Mouse (Mus musculus): ENCODE data around the gene Lima1. TPM values are rescaled to one million over a fixed set of nuclear protein-coding genes. Genes with fewer than 3 reads are reported as not detected.

Gene Lima1
- polyA plus RNA-seq, 1 experiment from 2014 or later: 10.6 TPM

DNA sequence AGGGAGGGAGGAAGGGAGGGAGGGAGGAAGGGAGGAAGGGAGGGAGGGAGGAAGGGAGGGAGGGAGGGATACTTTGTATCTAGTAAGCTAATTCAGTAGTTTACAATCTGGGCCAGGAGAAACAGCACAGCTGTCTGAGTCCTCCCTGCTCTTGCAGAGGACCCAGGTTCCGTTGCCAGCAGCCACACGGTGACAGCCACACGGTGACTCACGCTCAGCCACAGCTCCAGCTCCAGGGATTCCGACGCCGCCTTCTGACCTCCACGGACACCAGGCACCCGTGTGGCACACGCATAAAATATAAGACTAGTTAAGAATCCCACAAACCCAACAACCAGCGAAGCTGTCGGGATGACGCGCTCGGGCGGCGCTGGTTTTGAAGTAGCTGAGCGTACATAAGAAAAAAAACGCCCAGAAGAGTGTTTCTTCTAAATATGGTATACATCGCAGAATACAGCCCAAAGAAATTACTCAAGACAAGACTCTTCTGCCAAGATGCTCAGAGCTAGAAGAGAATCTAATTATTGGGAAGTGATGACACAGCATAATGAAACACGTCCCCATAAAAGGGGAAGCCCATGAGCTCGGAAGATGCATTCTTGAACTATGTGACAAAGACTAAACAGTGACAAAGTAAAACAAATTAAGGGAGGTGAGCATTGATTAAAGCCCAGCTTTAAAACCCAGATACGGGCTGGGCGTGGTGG, 60.5 kb downstream of the Lima1 start:
- no peak overlapping the region for H3K9ac ChIP-seq
- H3K27ac ChIP-seq: no peak overlapping the region
- H3K4me1 ChIP-seq: peaks cover 3% of the 10 kb centered on the region; the same call in 1 of the 2 replicates
- 78% methylated on average over 24 of the region's 24 CpGs for WGBS (ENCODE audit: insufficient replicate concordance)
- no peak for ATAC-seq
- no peaks in the 10 kb centered on the region for H3K27me3 ChIP-seq (replicated peaks)
- no peaks in the 10 kb centered on the region for H3K9me3 ChIP-seq (replicated peaks)
- no peak overlapping the region for H3K4me2 ChIP-seq
- peaks cover 15% of the 10 kb centered on the region for H3K36me3 ChIP-seq
- H3K4me3 ChIP-seq: no peak overlapping the region

GRCm38 (mm10) chr15:99813639-99814038, 61.6 kb downstream of the Lima1 start:
- WGBS (ENCODE audit: insufficient replicate concordance): 77% methylated on average over 6 of the region's 6 CpGs
- no peak overlapping the region for H3K9ac ChIP-seq
- H3K27me3 ChIP-seq (replicated peaks): no peaks in the 10 kb centered on the region
- H3K9me3 ChIP-seq (replicated peaks): no peaks in the 10 kb centered on the region
- no peak overlapping the region for H3K4me2 ChIP-seq
- no peak overlapping the region for H3K4me3 ChIP-seq
- no peak overlapping the region for H3K27ac ChIP-seq
- ATAC-seq: no peak
- H3K4me1 ChIP-seq: peaks cover 3% of the 10 kb centered on the region; the same call in 1 of the 2 replicates
- H3K36me3 ChIP-seq: peaks cover 15% of the 10 kb centered on the region

DNA sequence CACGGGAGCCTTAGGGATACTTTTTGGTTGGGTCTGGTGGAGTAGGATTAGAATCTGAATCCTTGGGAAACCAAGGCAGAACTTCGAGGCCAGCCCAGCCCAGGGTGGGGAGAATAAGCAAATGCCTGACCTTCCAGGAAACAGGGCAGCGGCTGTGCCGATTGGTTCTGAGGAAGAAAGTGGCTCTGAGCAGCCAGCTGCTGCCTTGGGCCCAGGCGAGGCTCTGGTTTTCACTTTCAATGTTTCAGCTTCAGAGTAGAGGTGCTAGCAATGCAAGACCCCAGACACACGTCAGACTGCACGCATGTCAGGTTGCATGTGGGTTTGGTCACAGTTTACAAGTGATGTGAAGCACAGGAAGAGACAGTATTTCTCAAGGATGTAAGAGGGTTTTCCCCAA, 63.2 kb downstream of the Lima1 start:
- H3K27ac ChIP-seq: no peak overlapping the region
- no peak overlapping the region for H3K9ac ChIP-seq
- H3K27me3 ChIP-seq (replicated peaks): no peaks in the 10 kb centered on the region
- H3K4me1 ChIP-seq: peaks cover 3% of the 10 kb centered on the region; the same call in 1 of the 2 replicates
- H3K4me2 ChIP-seq: no peak overlapping the region
- no peaks in the 10 kb centered on the region for H3K9me3 ChIP-seq (replicated peaks)
- H3K36me3 ChIP-seq: peaks cover 15% of the 10 kb centered on the region
- 63% methylated on average over 7 of the region's 7 CpGs for WGBS (ENCODE audit: insufficient replicate concordance)
- ATAC-seq: no peak
- no peak overlapping the region for H3K4me3 ChIP-seq

GRCm38 (mm10) chr15:99807776-99808735, 67.2 kb downstream of the Lima1 start:
- Histone ChIP-seq H3K9me3 (replicated peaks) (no peaks in the 10 kb centered on the region), H3K4me2 (no peak overlapping the region), H3K4me1 (peaks cover 10% of the 10 kb centered on the region), H3K36me3 (peaks cover 14% of the 10 kb centered on the region), H3K4me3 (no peak overlapping the region), H3K27ac (no peak overlapping the region), H3K9ac (no peak overlapping the region), H3K27me3 (replicated peaks) (no peaks in the 10 kb centered on the region)
- WGBS (ENCODE audit: insufficient replicate concordance): 65% methylated on average over 21 of the region's 21 CpGs
- ATAC-seq: no peak

- Histone ChIP-seq H3K36me3 (peaks cover 14% of the 10 kb centered on the region), H3K4me2 (no peak overlapping the region), H3K9ac (no peak overlapping the region), H3K9me3 (replicated peaks) (no peaks in the 10 kb centered on the region), H3K4me3 (no peak overlapping the region), H3K4me1 (peaks cover 7% of the 10 kb centered on the region; the same call in 1 of the 2 replicates), H3K27me3 (replicated peaks) (no peaks in the 10 kb centered on the region), H3K27ac (no peak overlapping the region)
- 42% methylated on average over 7 of the region's 7 CpGs for WGBS (ENCODE audit: insufficient replicate concordance)
- no peak for ATAC-seq
Measured at GRCm38 (mm10) chr15:99806171-99806570, 69.1 kb downstream of the Lima1 start.

DNA sequence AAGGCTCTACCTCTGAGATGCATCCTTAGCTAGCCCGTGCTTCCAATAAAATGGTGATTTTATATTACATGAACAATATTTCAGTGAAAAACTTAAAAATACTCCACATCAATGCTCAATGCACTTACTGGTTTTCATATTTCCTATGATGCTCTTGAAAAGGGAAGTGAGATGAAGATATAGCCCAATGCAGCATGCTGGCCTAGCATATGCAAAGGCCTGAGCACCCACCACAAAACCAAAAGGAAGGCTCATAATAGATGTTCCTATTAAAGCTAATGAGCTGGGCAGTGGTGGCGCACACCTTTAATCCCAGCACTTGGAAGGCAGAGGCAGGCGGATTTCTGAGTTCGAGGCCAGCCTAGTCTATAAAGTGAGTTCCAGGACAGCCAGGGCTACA, 69.6 kb downstream of the Lima1 start:
- ATAC-seq: no peak
- Histone ChIP-seq H3K9ac (no peak overlapping the region), H3K4me3 (no peak overlapping the region), H3K9me3 (replicated peaks) (no peaks in the 10 kb centered on the region), H3K4me2 (no peak overlapping the region), H3K4me1 (peaks cover 7% of the 10 kb centered on the region; the same call in 1 of the 2 replicates), H3K27me3 (replicated peaks) (no peaks in the 10 kb centered on the region), H3K36me3 (peaks cover 14% of the 10 kb centered on the region), H3K27ac (no peak overlapping the region)
- 73% methylated on average over 4 of the region's 4 CpGs for WGBS (ENCODE audit: insufficient replicate concordance)

- Histone ChIP-seq H3K36me3 (peaks cover 14% of the 10 kb centered on the region), H3K4me2 (0 out of 2 replicates have a peak overlapping the region, but pooled peaks have one; percentile 14)
- ATAC-seq: no peak
Measured at GRCm38 (mm10) chr15:99803186-99803644, 72.0 kb downstream of the Lima1 start.

GRCm38 (mm10) chr15:99801885-99802572, 73.2 kb downstream of the Lima1 start:
- Histone ChIP-seq H3K9me3 (replicated peaks) (no peaks in the 10 kb centered on the region), H3K27me3 (replicated peaks) (no peaks in the 10 kb centered on the region), H3K4me3 (no peak overlapping the region), H3K9ac (no peak overlapping the region), H3K27ac (no peak overlapping the region), H3K4me2 (no peak overlapping the region), H3K36me3 (peaks cover 14% of the 10 kb centered on the region), H3K4me1 (peaks cover 7% of the 10 kb centered on the region; the same call in 1 of the 2 replicates)
- 56% methylated on average over 24 of the region's 24 CpGs for WGBS (ENCODE audit: insufficient replicate concordance)
- no peak for ATAC-seq

More at GRCm38 (mm10) chr15:99803186-99803644, 72.0 kb downstream of the Lima1 start:
- H3K27ac ChIP-seq: no peak overlapping the region
- H3K27me3 ChIP-seq (replicated peaks): no peaks in the 10 kb centered on the region
- H3K9me3 ChIP-seq (replicated peaks): no peaks in the 10 kb centered on the region
- H3K9ac ChIP-seq: no peak overlapping the region
- 8% methylated on average over 6 of the region's 6 CpGs for WGBS (ENCODE audit: insufficient replicate concordance)
- peaks cover 7% of the 10 kb centered on the region; the same call in 1 of the 2 replicates for H3K4me1 ChIP-seq
- H3K4me3 ChIP-seq: no peak overlapping the region

GRCm38 (mm10) chr15:99799706-99800105, 75.5 kb downstream of the Lima1 start:
- 60% methylated on average over 6 of the region's 6 CpGs for WGBS (ENCODE audit: insufficient replicate concordance)

GRCm38 (mm10) chr15:99797898-99798297, 77.4 kb downstream of the Lima1 start:
- 80% methylated on average over 5 of the region's 5 CpGs for WGBS (ENCODE audit: insufficient replicate concordance)
- Histone ChIP-seq H3K27me3 (replicated peaks) (no peaks in the 10 kb centered on the region), H3K4me3 (no peak overlapping the region), H3K9ac (no peak overlapping the region), H3K4me2 (no peak overlapping the region), H3K4me1 (no peaks in the 10 kb centered on the region), H3K36me3 (peaks cover 22% of the 10 kb centered on the region), H3K27ac (no peak overlapping the region), H3K9me3 (replicated peaks) (no peaks in the 10 kb centered on the region)
- ATAC-seq: no peak

More at GRCm38 (mm10) chr15:99799706-99800105, 75.5 kb downstream of the Lima1 start:
- Histone ChIP-seq H3K4me1 (peaks cover 7% of the 10 kb centered on the region; the same call in 1 of the 2 replicates), H3K4me3 (no peak overlapping the region), H3K27ac (no peak overlapping the region), H3K9ac (no peak overlapping the region), H3K36me3 (peaks cover 10% of the 10 kb centered on the region), H3K9me3 (replicated peaks) (no peaks in the 10 kb centered on the region), H3K4me2 (no peak overlapping the region), H3K27me3 (replicated peaks) (no peaks in the 10 kb centered on the region)
- ATAC-seq: no peak

- H3K9ac ChIP-seq: no peak overlapping the region
- H3K4me3 ChIP-seq: no peak overlapping the region
- no peaks in the 10 kb centered on the region for H3K27me3 ChIP-seq (replicated peaks)
- H3K36me3 ChIP-seq: peaks cover 30% of the 10 kb centered on the region
- no peaks in the 10 kb centered on the region for H3K9me3 ChIP-seq (replicated peaks)
- H3K4me1 ChIP-seq: no peaks in the 10 kb centered on the region
- no peak for ATAC-seq
- 82% methylated on average over 9 of the region's 9 CpGs for WGBS (ENCODE audit: insufficient replicate concordance)
- no peak overlapping the region for H3K4me2 ChIP-seq
- no peak overlapping the region for H3K27ac ChIP-seq
Measured at GRCm38 (mm10) chr15:99796735-99797134, 78.5 kb downstream of the Lima1 start.

Data from liver, embryonic 12.5 days (tissue).